16 mouse cellular contexts compared by ENCODE assay signal in the genomic region with DNA sequence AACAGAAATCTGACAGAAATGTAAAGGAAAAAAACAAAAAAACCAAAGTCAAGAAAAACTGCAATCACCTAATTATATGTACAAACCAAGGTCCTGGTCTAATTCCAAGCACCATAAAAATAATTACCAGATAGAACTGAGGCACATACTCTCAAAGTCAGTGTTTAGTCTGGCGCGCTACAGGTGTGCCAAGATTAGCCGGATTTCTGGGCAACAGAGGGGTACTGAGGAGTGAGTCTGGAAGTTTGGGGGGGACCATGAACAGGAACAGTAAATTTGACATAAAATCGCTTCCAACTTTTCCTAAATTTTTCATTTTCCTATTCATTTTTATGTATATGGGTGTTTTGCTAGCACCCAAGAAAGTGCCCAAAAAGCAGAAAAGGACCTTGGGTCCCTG.
"Had no signal": no experiment of that assay in that cellular context is flagged by ENCODE, and none has a peak within 500 bp of the region (broad histone marks: within the 10 kb centered on the region; RNA-seq: fewer than 3 reads in every experiment).

No protein-coding gene starts in this region.

- H3K4me2 ChIP-seq: neural tube, embryonic 13.5 days; neural tube, embryonic 15.5 days; stomach, embryonic 15.5 days had no signal

- H3K9ac ChIP-seq: neural tube, embryonic 13.5 days; neural tube, embryonic 15.5 days; stomach, embryonic 15.5 days had no signal

- H3K4me1 ChIP-seq: neural tube, embryonic 13.5 days; neural tube, embryonic 15.5 days; stomach, embryonic 15.5 days had no signal

- DNase-seq: retina, postnatal 1 day; right cerebral cortex, adult 18-20 months; right cerebral cortex, postnatal 14 days; right cerebral cortex, postnatal 25 days; right cerebral cortex, postnatal 4 days; spleen, adult 18-20 months; thymus, adult 18-20 months; thymus, adult 2 months; thymus, postnatal 14 days; thymus, postnatal 25 days; thymus, postnatal 36 days; thymus, postnatal 4 days had no signal

- H3K4me3 ChIP-seq: neural tube, embryonic 13.5 days; neural tube, embryonic 15.5 days; stomach, embryonic 15.5 days had no signal

- H3K27me3 ChIP-seq: neural tube, embryonic 13.5 days; neural tube, embryonic 15.5 days; stomach, embryonic 15.5 days had no signal

- H3K9me3 ChIP-seq: neural tube, embryonic 13.5 days; neural tube, embryonic 15.5 days; stomach, embryonic 15.5 days had no signal

- H3K27ac ChIP-seq: neural tube, embryonic 13.5 days; neural tube, embryonic 15.5 days; stomach, embryonic 15.5 days; stomach, postnatal 0 days had no signal
